Mouse (Mus musculus) macrophage (primary cell): ENCODE data around the gene Gm42517. TPM values are rescaled to one million over a fixed set of nuclear protein-coding genes. Genes with fewer than 3 reads are reported as not detected.

Source experiments
- polyA plus RNA-seq: library from polyadenylated mRNA; stranded (reverse); fragments of 250-400 nt; gene quantifications from 3 replicates; pipeline ENCODE4 v1.2.4, GENCODE M21; 2018; ENCODE audit warnings: inconsistent platforms

The Gm42517 gene
- polyA plus RNA-seq, 1 experiment from 2014 or later, result 5.7 TPM

Other genes starting within 250 kb of the Gm42517 start
- 60.5 to 113 TPM (median 90.3 TPM) in 3 replicates for gene Tmed5, start 235.3 kb downstream of the Gm42517 start, polyA plus RNA-seq
- gene Ccdc18, start 235.0 kb downstream of the Gm42517 start, polyA plus RNA-seq, result 0.09 to 0.57 TPM (median 0.36 TPM) in 3 replicates
- 45.0 to 52.6 TPM (median 50.9 TPM) in 3 replicates for gene Dr1, start 99.0 kb downstream of the Gm42517 start, polyA plus RNA-seq
- 6.0 to 9.1 TPM (median 6.8 TPM) in 3 replicates for gene Pigg, start 55.3 kb downstream of the Gm42517 start, polyA plus RNA-seq
- 0.07 to 1.1 TPM in 2 of 3 replicates, not detected in the other for gene Pde6b, start 20.5 kb upstream of the Gm42517 start, polyA plus RNA-seq
- gene Atp5k, start 66.5 kb upstream of the Gm42517 start, polyA plus RNA-seq, result 215 to 532 TPM (median 387 TPM) in 3 replicates
- 2.4 to 8.0 TPM (median 3.1 TPM) in 3 replicates for gene Mfsd7a, start 81.0 kb upstream of the Gm42517 start, polyA plus RNA-seq
- gene Pcgf3, start 93.3 kb upstream of the Gm42517 start, polyA plus RNA-seq, result 8.5 to 9.6 TPM (median 9.1 TPM) in 3 replicates
- not detected in 3 replicates for gene Cplx1, start 182.1 kb upstream of the Gm42517 start, polyA plus RNA-seq